Mouse (Mus musculus): ENCODE data around the gene Asb17. TPM values are rescaled to one million over a fixed set of nuclear protein-coding genes. Genes with fewer than 3 reads are reported as not detected.
"Not testable (repeated sequence)": the region's sequence is repeated elsewhere in the genome, so short reads cannot be mapped to it uniquely, and the experiment has no call there.

Asb17 gene
- total RNA-seq (2021) = not detected
- long read RNA-seq, experiment 1 = 0 reads
- long read RNA-seq, experiment 2 = 0 reads

GRCm38 (mm10) chr3:153844030-153844429, at the start of gene Asb17:
Gene Asb17, plus strand, starts transcription at chr3:153844209.
- DNase-seq = no peak

GRCm38 (mm10) chr3:153797574-153797973, 46.4 kb upstream of the Asb17 start:
- DNase-seq = no peak

GRCm38 (mm10) chr3:153799603-153800002, 44.4 kb upstream of the Asb17 start:
- no peak for DNase-seq

- no peak for DNase-seq
Observed at GRCm38 (mm10) chr3:153800690-153801089, 43.3 kb upstream of the Asb17 start.

GRCm38 (mm10) chr3:153801541-153801940, 42.5 kb upstream of the Asb17 start:
- no peak for DNase-seq

GRCm38 (mm10) chr3:153802640-153803039, 41.4 kb upstream of the Asb17 start:
- DNase-seq = no peak

- DNase-seq = no peak
Observed at GRCm38 (mm10) chr3:153804032-153804431, 40.0 kb upstream of the Asb17 start.

- DNase-seq = peak; percentile 93
Observed at GRCm38 (mm10) chr3:153806077-153806772, 37.8 kb upstream of the Asb17 start.

- no peak for DNase-seq
Observed at GRCm38 (mm10) chr3:153806773-153807443, 37.1 kb upstream of the Asb17 start.

GRCm38 (mm10) chr3:153807444-153808149, 36.4 kb upstream of the Asb17 start:
- DNase-seq = no peak

- no peak for DNase-seq
Observed at GRCm38 (mm10) chr3:153808406-153808805, 35.6 kb upstream of the Asb17 start.

GRCm38 (mm10) chr3:153814026-153814425, 30.0 kb upstream of the Asb17 start:
- DNase-seq = peak; percentile 4

- no peak for DNase-seq
Observed at GRCm38 (mm10) chr3:153817376-153817890, 26.6 kb upstream of the Asb17 start.

- no peak for DNase-seq
Observed at GRCm38 (mm10) chr3:153818723-153819122, 25.3 kb upstream of the Asb17 start.

GRCm38 (mm10) chr3:153819438-153819837, 24.6 kb upstream of the Asb17 start:
- no peak for DNase-seq

- peak; percentile 30 for DNase-seq
Observed at GRCm38 (mm10) chr3:153823671-153824515, 20.1 kb upstream of the Asb17 start.

- DNase-seq = no peak
Observed at GRCm38 (mm10) chr3:153825197-153825596, 18.8 kb upstream of the Asb17 start.

- DNase-seq = no peak
Observed at GRCm38 (mm10) chr3:153826616-153827015, 17.4 kb upstream of the Asb17 start.

GRCm38 (mm10) chr3:153829788-153830187, 14.2 kb upstream of the Asb17 start:
- DNase-seq = not testable (repeated sequence)

GRCm38 (mm10) chr3:153831014-153831872, 12.8 kb upstream of the Asb17 start:
- DNase-seq = peak; percentile 14

Data from adrenal gland, postnatal 10 days (tissue).